Mouse (Mus musculus) right cerebral cortex, postnatal 4 days (tissue): Measurements from ENCODE around the gene Mrpl2.

ENCODE experiments used
- DNase-seq: peaks from one replicate; pipeline ENCODE4 v3.0.0-alpha.2; 2022

The Mrpl2 gene

GRCm38 (mm10) chr17:46673850-46674529, 28.0 kb downstream of the Mrpl2 start, which contains the start of gene Rrp36:
Gene Rrp36 (minus strand): TSS chr17:46674352.
- peak; percentile 85 for DNase-seq

DNA sequence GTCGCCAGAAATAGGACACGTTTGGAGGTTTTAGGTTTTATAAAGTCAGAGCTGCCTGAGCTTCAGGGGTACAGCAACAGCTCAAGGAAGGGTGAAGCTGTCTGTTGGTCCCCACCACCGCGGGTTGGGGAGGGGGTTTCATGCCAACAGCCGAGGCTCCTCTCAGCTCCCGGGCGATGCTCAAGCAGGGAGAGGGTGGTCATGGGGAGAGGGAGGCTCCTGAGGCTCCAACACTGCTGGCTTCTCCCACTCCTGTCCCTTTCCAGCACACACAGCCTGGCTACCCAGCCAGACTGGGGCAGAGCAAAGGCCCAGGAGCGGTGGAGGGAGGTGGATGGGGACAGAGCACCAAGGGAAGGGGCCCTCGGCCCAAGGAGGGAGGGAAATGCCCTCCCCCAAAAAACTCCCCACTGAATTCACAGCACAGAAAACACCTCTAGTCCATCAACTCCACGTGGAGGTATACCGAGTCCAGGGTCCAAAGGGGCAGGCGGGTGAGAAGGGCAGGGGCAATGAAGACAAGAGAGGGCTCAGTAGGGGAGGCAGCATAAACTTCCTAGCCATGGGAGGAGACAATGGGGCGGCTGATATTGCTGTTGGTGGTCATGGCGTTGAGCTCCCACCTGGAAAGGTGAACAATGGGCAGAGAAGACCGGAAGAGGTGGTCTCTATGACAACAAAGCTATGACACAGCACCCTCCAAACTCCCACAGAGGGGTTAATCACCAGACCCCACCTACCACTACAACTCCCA, 28.7 kb downstream of the Mrpl2 start:
- no peak for DNase-seq

DNA sequence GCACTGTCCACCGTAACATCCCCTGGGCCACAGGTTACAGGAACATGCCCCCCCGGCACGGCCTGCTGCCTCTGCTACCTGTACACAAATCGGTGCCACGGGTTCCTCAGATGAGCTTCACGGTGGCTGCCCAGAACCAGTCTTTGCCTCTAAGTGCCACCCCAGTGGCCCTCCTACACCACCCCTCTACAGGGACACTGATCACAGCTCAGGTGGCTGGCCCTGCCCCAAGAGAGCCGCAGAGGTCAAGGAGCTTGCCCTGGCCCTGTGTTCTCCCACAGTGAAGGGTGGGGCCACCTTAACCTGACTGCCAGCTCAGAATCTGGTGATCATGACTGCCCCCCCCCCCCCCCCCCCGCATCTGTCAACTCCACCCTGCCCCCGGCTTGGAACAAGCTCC, 32.4 kb downstream of the Mrpl2 start, which contains the start of gene Mea1:
TSS of gene Mea1 (plus strand) at position 378 of the 400 bp plus-strand sequence.
- DNase-seq = no peak

DNA sequence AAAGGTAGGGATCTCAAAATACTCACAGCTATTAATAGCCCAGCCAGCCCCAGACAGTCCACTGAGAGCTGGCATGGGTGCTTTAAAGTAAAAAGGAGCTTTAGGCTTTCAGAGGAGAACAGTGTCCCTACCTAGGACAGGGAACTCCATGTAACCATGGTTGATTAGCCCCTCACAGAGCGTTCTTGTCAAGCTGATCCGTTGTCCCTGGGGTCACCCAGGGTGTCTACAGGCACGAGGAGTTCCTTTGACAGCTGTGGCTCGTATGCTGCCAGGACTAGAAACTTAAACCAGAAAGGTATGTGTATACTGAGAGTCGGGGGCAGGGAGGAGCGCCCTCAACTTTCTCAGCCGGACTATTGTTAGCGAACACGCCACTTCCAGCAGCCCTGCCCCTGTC, 32.9 kb downstream of the Mrpl2 start:
- DNase-seq = no peak

DNA sequence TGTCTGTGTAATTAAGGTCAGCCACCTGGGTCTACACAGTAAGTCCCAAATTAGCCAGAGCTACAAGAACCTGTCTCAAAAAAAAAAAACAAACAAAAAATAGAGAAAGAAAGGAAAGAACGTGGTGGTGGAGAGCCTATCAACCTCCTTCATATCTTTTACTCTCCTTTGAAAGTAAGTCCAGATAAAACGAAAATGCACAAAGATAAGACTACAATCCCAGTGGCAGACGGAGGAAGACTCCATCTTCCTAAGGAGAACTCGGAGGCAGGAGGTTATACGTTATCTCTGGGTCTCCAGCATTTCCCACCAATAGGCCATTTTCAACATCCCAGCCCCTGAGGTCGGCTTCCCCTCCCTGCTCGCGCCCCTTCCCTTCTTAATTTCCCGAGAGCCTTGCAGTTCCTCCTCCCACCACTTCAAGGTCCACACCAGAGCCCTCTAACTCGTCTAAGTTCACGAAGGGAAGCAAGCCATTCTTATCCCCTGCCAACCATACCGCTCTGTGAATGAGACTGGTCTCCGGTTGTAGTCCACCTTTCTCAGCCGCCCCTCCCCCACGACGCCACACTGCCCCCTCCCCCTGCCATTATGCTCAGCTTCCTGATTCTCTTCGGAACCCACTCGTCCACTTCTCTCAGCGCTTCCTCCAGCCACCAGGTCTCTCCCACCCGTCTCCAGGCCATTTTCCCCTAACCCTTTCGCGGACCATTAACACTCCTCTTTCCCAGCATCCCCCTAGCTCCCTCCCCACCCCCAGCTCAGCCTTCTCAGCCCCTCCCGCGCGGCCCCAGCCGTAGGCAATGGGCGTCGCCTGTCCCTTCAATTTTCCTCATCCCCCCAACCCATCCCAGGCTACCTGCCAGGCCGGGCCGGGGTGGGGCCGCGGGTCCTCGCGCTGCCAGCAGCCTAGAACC, 34.1 kb downstream of the Mrpl2 start:
- DNase-seq = peak; percentile 74

DNA sequence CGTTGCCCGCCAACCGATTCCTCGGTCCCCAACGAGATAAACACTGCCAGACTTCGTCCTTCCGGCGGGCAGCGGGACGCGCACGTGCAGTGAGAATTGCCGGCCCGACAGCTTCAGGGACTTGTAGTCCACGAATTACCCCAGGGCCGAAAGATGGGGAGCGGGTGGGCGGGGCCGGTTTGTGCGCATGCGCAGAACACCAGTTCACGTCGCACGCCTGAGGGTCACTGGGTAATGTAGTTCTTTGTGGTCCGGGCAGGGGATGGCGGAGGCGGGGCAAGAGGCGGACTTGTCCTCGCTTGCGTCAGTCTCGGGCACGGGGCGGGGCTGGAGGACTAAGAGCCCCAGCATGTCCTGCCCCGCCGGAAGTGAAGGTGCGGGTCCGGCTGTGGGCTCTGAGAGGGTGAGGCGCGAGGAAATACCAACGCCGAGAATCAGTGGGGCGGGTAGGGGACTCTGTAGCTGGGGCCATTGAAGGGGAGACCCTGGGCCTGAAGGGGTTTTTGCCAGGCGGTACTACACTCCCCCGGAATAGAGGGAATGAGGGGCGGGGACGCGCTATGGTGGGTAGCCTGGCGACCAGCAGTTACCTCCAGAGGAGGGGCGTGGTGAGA, 34.8 kb downstream of the Mrpl2 start, which contains the start of gene Klhdc3:
TSS of gene Klhdc3 (minus strand) at position 155 of the 614 bp plus-strand sequence.
- peak; percentile 99 for DNase-seq

- DNase-seq = no peak
Observed at GRCm38 (mm10) chr17:46681466-46682118, 35.6 kb downstream of the Mrpl2 start.

DNA sequence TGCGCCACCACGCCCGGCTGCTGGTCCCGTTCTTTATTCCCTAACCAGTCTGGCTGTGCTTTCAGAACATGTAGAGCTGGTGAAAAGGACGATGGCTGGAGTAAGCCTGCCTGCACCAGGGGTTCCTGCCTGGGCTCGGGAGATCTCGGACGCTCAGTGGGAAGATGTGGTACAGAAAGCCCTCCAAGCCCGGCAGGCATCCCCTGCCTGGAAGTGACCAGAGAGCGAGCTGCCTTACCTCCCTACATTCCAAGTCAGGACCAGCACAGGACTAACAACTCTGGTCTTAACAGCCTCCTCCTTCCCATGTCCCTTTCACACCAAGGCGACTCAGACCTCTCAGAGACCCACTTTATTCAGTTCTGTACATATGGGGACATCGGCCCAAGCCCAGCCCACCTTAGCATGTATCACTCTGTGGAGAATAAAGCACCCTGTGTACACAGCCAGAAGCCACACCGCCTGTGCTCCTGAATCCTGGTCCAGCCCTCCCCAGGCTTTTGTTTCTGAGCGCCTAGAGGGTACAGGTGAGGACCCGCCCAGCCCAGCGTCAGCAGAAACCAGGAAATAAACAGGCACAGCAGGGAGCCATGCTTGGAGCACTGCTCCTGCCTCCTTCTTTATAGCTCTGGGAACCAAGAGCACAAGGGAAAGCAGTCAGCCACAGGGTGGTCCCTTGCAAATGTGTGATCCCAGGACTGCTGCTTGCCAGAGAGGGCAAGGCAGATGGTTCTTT, 36.8 kb downstream of the Mrpl2 start:
- no peak for DNase-seq

DNA sequence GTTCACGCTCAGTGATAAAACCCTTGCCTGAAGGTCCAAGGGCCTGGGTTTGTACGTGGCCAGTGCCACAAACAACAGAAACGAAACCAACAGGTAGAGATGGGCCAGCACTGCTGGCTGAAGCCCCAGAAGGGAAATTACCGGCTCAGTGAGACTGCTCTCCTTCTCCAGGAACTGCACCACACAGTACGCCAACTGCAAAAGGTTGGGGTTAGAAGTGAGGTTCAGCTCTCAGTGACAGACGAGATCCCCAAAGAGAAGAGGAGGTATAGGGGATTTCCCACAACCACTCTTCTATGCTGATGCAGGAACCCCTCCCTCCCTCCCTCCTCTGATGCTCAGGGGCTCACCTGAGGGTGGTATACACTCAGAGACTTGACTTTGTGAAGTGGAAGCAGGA, 39.9 kb downstream of the Mrpl2 start:
- DNase-seq = no peak

GRCm38 (mm10) chr17:46690665-46691064, 44.6 kb downstream of the Mrpl2 start:
- no peak for DNase-seq

DNA sequence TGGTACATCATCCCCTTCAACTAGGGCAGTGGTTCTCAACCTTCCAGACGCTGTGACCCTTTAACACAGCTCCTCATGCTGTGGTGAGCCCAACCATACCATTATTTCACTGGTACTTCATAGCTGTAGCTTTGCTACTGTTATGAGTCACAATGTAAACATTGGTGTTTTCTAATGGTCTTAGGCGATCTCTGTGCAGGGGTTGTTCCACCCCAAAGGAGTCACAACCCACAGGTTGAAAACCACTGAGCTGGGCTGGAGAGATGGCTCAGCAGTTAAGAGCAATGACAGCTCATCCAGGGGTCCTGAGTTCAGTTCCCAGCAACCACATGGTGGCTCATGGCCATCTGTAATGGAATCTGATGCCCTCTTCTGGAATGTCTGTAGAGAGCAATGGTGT, 45.4 kb downstream of the Mrpl2 start:
- no peak for DNase-seq

GRCm38 (mm10) chr17:46694517-46695063, 48.6 kb downstream of the Mrpl2 start:
- DNase-seq = no peak

GRCm38 (mm10) chr17:46698515-46698914, 52.5 kb downstream of the Mrpl2 start:
- DNase-seq = no peak

DNA sequence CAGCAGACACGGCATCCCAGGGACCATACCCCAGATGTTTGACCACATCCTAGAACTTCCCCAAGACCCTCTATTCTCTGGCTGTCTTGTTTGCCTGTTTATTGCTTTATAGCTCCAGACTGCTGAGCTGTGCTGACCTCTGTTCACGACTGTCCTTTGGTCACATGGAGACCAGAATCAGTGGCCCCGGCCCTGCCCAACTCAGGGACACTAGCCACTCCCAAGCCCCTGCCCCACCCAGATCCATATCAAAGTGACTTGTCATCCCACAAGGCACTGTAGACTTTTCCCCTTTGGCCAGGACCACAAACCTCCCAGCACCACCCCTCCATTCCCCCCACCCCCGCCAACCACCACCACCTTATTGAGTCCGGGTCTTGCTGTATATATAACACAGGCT, 53.2 kb downstream of the Mrpl2 start:
- no peak for DNase-seq
